Mouse (Mus musculus) erythroblast, embryonic 14.5 days (primary cell): ENCODE results near the gene Armh1. TPM values are rescaled to one million over a fixed set of nuclear protein-coding genes. Genes with fewer than 3 reads are reported as not detected.

Source experiments
- H3K27me3 ChIP-seq: 2 replicates; pipeline ENCODE4 v1.6.1; 2012; ENCODE audit warnings: inconsistent platforms; ENCODE audit not compliant: control insufficient read depth
- H3K36me3 ChIP-seq: 2 replicates; pipeline ENCODE4 v1.6.1; 2012; ENCODE audit warnings: mild to moderate bottlenecking, inconsistent platforms; ENCODE audit not compliant: control insufficient read depth
- H3K4me1 ChIP-seq: 2 replicates; pipeline ENCODE4 v1.6.1; 2012; ENCODE audit warnings: inconsistent platforms; ENCODE audit not compliant: control insufficient read depth
- H3K4me3 ChIP-seq: replicated peaks from 2 replicates; pipeline ENCODE3; 2012; ENCODE audit warnings: moderate library complexity, mild to moderate bottlenecking, inconsistent platforms
- H3K9me3 ChIP-seq: 2 replicates; pipeline ENCODE4 v1.6.1; 2012; ENCODE audit warnings: low read length, inconsistent platforms, mixed read lengths; ENCODE audit not compliant: control insufficient read depth
- GATA1 ChIP-seq: IDR thresholded peaks from 2 replicates; pipeline ENCODE4 v1.6.1; 2012; ENCODE audit warnings: low read length, inconsistent platforms, mixed read lengths
- TAL1 ChIP-seq: IDR thresholded peaks from 3 replicates; pipeline ENCODE4 v1.6.1; 2012; ENCODE audit warnings: low read length, inconsistent platforms, mixed read lengths
- polyA plus RNA-seq: library from polyadenylated mRNA; stranded (reverse); fragments of >175 nt; gene quantifications from 2 replicates; pipeline ENCODE4 v1.2.3, GENCODE M21; 2012

Armh1 gene
- polyA plus RNA-seq, 1 experiment: not detected

GRCm38 (mm10) chr4:117217029-117217428 is 34.9 kb downstream of the Armh1 start:
- no peak overlapping the region for H3K4me3 ChIP-seq
- H3K9me3 ChIP-seq: no peaks in the 10 kb centered on the region
- peaks cover 3% of the 10 kb centered on the region for H3K27me3 ChIP-seq
- TF ChIP-seq TAL1 (no peak), GATA1 (no peak)
- H3K4me1 ChIP-seq: peaks cover 3% of the 10 kb centered on the region
- H3K36me3 ChIP-seq: no peaks in the 10 kb centered on the region

GRCm38 (mm10) chr4:117214250-117214649 is 37.7 kb downstream of the Armh1 start:
- peaks cover 6% of the 10 kb centered on the region for H3K27me3 ChIP-seq
- H3K4me1 ChIP-seq: peaks cover 3% of the 10 kb centered on the region
- H3K36me3 ChIP-seq: no peaks in the 10 kb centered on the region
- TF ChIP-seq TAL1: no peak
- TF ChIP-seq GATA1: no peak
- no peak overlapping the region for H3K4me3 ChIP-seq
- H3K9me3 ChIP-seq: no peaks in the 10 kb centered on the region

GRCm38 (mm10) chr4:117210147-117211074 is 41.5 kb downstream of the Armh1 start:
- no peaks in the 10 kb centered on the region for H3K9me3 ChIP-seq
- no peaks in the 10 kb centered on the region for H3K36me3 ChIP-seq
- no peaks in the 10 kb centered on the region for H3K4me1 ChIP-seq
- H3K27me3 ChIP-seq: peaks cover 10% of the 10 kb centered on the region
- H3K4me3 ChIP-seq: no peak overlapping the region
- TF ChIP-seq TAL1: no peak
- no peak for TF ChIP-seq GATA1

GRCm38 (mm10) chr4:117209592-117209991 is 42.3 kb downstream of the Armh1 start:
- H3K4me3 ChIP-seq: no peak overlapping the region
- peaks cover 7% of the 10 kb centered on the region for H3K27me3 ChIP-seq
- TF ChIP-seq TAL1: no peak
- TF ChIP-seq GATA1: no peak
- no peaks in the 10 kb centered on the region for H3K36me3 ChIP-seq
- H3K4me1 ChIP-seq: no peaks in the 10 kb centered on the region
- no peaks in the 10 kb centered on the region for H3K9me3 ChIP-seq

GRCm38 (mm10) chr4:117202992-117203354 is 49.0 kb downstream of the Armh1 start:
- Histone ChIP-seq H3K9me3 (no peaks in the 10 kb centered on the region), H3K36me3 (no peaks in the 10 kb centered on the region), H3K27me3 (no peaks in the 10 kb centered on the region), H3K4me3 (no peak overlapping the region), H3K4me1 (peaks cover 9% of the 10 kb centered on the region)
- TF ChIP-seq GATA1: no peak
- no peak for TF ChIP-seq TAL1

GRCm38 (mm10) chr4:117202046-117202991 is 49.6 kb downstream of the Armh1 start:
- Histone ChIP-seq H3K4me3 (no peak overlapping the region), H3K27me3 (no peaks in the 10 kb centered on the region), H3K4me1 (peaks cover 9% of the 10 kb centered on the region), H3K9me3 (no peaks in the 10 kb centered on the region), H3K36me3 (no peaks in the 10 kb centered on the region)
- no peak for TF ChIP-seq GATA1
- no peak for TF ChIP-seq TAL1

- H3K4me3 ChIP-seq: peak overlapping the region; percentile 56
- TF ChIP-seq GATA1: no peak
- no peak for TF ChIP-seq TAL1
- H3K27me3 ChIP-seq: no peaks in the 10 kb centered on the region
- no peaks in the 10 kb centered on the region for H3K36me3 ChIP-seq
- H3K4me1 ChIP-seq: peaks cover 26% of the 10 kb centered on the region
- peaks cover 4% of the 10 kb centered on the region; the same call in 1 of the 2 replicates for H3K9me3 ChIP-seq
These were observed 60.1 kb downstream of the Armh1 start for GRCm38 (mm10) chr4:117191804-117192203.

- H3K27me3 ChIP-seq: no peaks in the 10 kb centered on the region
- H3K36me3 ChIP-seq: no peaks in the 10 kb centered on the region
- peak overlapping the region; percentile 63 for H3K4me3 ChIP-seq
- TF ChIP-seq GATA1 (no peak), TAL1 (no peak)
- H3K4me1 ChIP-seq: peaks cover 26% of the 10 kb centered on the region
- peaks cover 4% of the 10 kb centered on the region; the same call in 1 of the 2 replicates for H3K9me3 ChIP-seq
These were observed 61.3 kb downstream of the Armh1 start for GRCm38 (mm10) chr4:117190660-117191059.
